In the genomic region with DNA sequence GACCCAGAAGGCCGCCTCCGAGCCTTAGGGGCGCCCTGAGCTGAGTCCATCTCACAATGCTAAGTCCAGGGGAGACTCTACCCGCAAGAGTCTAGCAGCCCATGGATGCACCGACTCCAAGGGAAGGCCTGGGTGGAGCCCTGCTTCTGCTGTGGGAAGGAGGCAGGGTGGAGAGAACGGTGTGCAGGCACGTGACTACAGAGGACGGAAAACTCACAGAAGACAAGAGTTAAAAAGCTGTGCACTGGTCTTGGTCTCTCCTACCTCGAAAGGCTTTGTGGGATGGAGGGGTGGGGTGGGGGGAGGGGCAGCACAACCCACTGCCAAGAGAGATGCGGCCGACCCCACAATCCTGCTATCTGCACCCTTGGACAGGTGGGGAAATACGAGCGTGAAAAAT, we compare ENCODE assay signal across 26 mouse cellular contexts. TPM values are rescaled to one million over a fixed set of nuclear protein-coding genes. Genes with fewer than 3 reads are reported as not detected.
A peak's percentile ranks its signal among the peaks of the same experiment; 100 is the strongest.
DNase-seq lines count a peak whose midpoint lies in the region; ATAC-seq lines count a peak whose summit lies in the region.
"Had no signal": no experiment of that assay in that cellular context is flagged by ENCODE, and none has a peak within 500 bp of the region (broad histone marks: within the 10 kb centered on the region; RNA-seq: fewer than 3 reads in every experiment).

No protein-coding gene starts in this region.

- WGBS in limb, embryonic 12.5 days: 94% methylated on average over 13 of the region's 13 CpGs
- WGBS in limb, embryonic 10.5 days: 94% methylated on average over 13 of the region's 13 CpGs

- peak; percentile 43; the same call in 1 of the 2 replicates for ATAC-seq in limb, embryonic 12.5 days (ENCODE audit: insufficient number of reproducible peaks, insufficient read depth, low FRiP score, low TSS enrichment, low read depth)
- ATAC-seq: activated CD4-positive, CD25-positive, alpha-beta regulatory T cell, adult 4 months; forebrain, embryonic 13.5 days; forebrain, embryonic 15.5 days; forebrain, postnatal 0 days; Patski had no signal

- H3K9me3 ChIP-seq in limb, embryonic 12.5 days: no peaks in the 10 kb centered on the region
- no peaks in the 10 kb centered on the region for H3K9me3 ChIP-seq in limb, embryonic 10.5 days (replicated peaks)
- H3K9me3 ChIP-seq: embryonic facial prominence, embryonic 13.5 days; embryonic facial prominence, embryonic 15.5 days; forebrain, embryonic 13.5 days; forebrain, embryonic 15.5 days; G1E had no signal

- no peak overlapping the region; the same call in 1 of the 2 replicates for H3K27ac ChIP-seq in limb, embryonic 12.5 days
- H3K27ac ChIP-seq in limb, embryonic 10.5 days: no peak overlapping the region
- H3K27ac ChIP-seq: embryonic facial prominence, embryonic 13.5 days; embryonic facial prominence, embryonic 15.5 days; forebrain, embryonic 13.5 days; forebrain, embryonic 15.5 days had no signal

- H3K9ac ChIP-seq in limb, embryonic 12.5 days (replicated peaks): no peak overlapping the region
- H3K9ac ChIP-seq: embryonic facial prominence, embryonic 13.5 days; embryonic facial prominence, embryonic 15.5 days; forebrain, embryonic 13.5 days; forebrain, embryonic 15.5 days; forebrain, postnatal 0 days had no signal

- no peak overlapping the region for H3K4me2 ChIP-seq in limb, embryonic 12.5 days
- H3K4me2 ChIP-seq: embryonic facial prominence, embryonic 13.5 days; embryonic facial prominence, embryonic 15.5 days; forebrain, embryonic 13.5 days; forebrain, embryonic 15.5 days had no signal

- no peak overlapping the region for H3K4me3 ChIP-seq in limb, embryonic 12.5 days (replicated peaks)
- H3K4me3 ChIP-seq in limb, embryonic 10.5 days: no peak overlapping the region
- H3K4me3 ChIP-seq: embryonic facial prominence, embryonic 13.5 days; embryonic facial prominence, embryonic 15.5 days; erythroblast, embryonic 14.5 days; forebrain, embryonic 13.5 days; forebrain, embryonic 15.5 days had no signal

- H3K27me3 ChIP-seq in limb, embryonic 12.5 days: no peaks in the 10 kb centered on the region
- H3K27me3 ChIP-seq in limb, embryonic 10.5 days (ENCODE audit: low read depth, poor library complexity, severe bottlenecking): no peaks in the 10 kb centered on the region
- H3K27me3 ChIP-seq: embryonic facial prominence, embryonic 13.5 days; embryonic facial prominence, embryonic 15.5 days; forebrain, embryonic 13.5 days; forebrain, embryonic 15.5 days; Patski had no signal

- peaks cover 47% of the 10 kb centered on the region for H3K36me3 ChIP-seq in limb, embryonic 12.5 days
- peaks cover 61% of the 10 kb centered on the region for H3K36me3 ChIP-seq in limb, embryonic 10.5 days

- no peaks in the 10 kb centered on the region for H3K4me1 ChIP-seq in limb, embryonic 12.5 days (replicated peaks)
- H3K4me1 ChIP-seq in limb, embryonic 10.5 days: peaks cover 5% of the 10 kb centered on the region
- H3K4me1 ChIP-seq: embryonic facial prominence, embryonic 13.5 days; forebrain, embryonic 13.5 days had no signal

- no peak for DNase-seq in limb, embryonic 10.5 days (ENCODE audit: low spot score)
- DNase-seq in ES-CJ7 (ENCODE audit: low read depth, low spot score): peak; percentile 58
- peak; percentile 52 for DNase-seq in R1 (ENCODE audit: low read depth, low spot score)
- no peak for DNase-seq in left cerebral cortex, adult 9 months (ENCODE audit: low spot score in 2 of 2)
- DNase-seq in gastrocnemius, postnatal 4 days (ENCODE audit: low spot score in 2 of 2): no peak
- DNase-seq in adipocyte (ENCODE audit: low spot score): no peak
- DNase-seq: adrenal gland, adult 2 months; adrenal gland, postnatal 10 days; adrenal gland, postnatal 25 days; cerebellum, adult 11 months; cerebellum, adult 18-20 months; cerebellum, adult 8-10 months; cerebellum, adult 9-11 months; cerebellum, postnatal 14 days; cerebellum, postnatal 36 days; embryo, embryonic 11 days; forebrain, postnatal 0 days had no signal

RNA-seq across cellular contexts. Expression of gene Slc25a19, which starts 16.2 kb away (rescaled TPM):
- polyA plus RNA-seq in limb, embryonic 12.5 days (2016; fragmentation: Nextera tagmentation; extraction: Ambion mirVana): 24.1 and 34.0 TPM in 2 replicates
- 27.2 and 27.8 TPM in 2 replicates for polyA plus RNA-seq in limb, embryonic 10.5 days (2016; fragmentation: Nextera tagmentation; extraction: Ambion mirVana)
- total RNA-seq in gastrocnemius, postnatal 4 days (2021): 10 to 100 TPM; 24.0 to 27.4 TPM

RNA-seq across cellular contexts. Expression of gene Mif4gd, which starts 31.5 kb away (rescaled TPM):
- polyA plus RNA-seq in limb, embryonic 12.5 days (2016; fragmentation: Nextera tagmentation; extraction: Ambion mirVana): 18.2 and 18.6 TPM in 2 replicates
- polyA plus RNA-seq in limb, embryonic 10.5 days (2016; fragmentation: Nextera tagmentation; extraction: Ambion mirVana): 16.2 and 18.2 TPM in 2 replicates
- total RNA-seq in gastrocnemius, postnatal 4 days (2021): 10 to 100 TPM; 29.7 to 31.9 TPM

RNA-seq across cellular contexts. Expression of gene Gga3, which starts 40.5 kb away (rescaled TPM):
- 20.3 and 21.7 TPM in 2 replicates for polyA plus RNA-seq in limb, embryonic 12.5 days (2016; fragmentation: Nextera tagmentation; extraction: Ambion mirVana)
- polyA plus RNA-seq in limb, embryonic 10.5 days (2016; fragmentation: Nextera tagmentation; extraction: Ambion mirVana): 30.8 and 34.9 TPM in 2 replicates
- total RNA-seq in gastrocnemius, postnatal 4 days (2021): 10 to 100 TPM; 15.9 to 21.8 TPM

RNA-seq across cellular contexts. Expression of gene Mrps7, which starts 40.6 kb away (rescaled TPM):
- polyA plus RNA-seq in limb, embryonic 12.5 days (2016; fragmentation: Nextera tagmentation; extraction: Ambion mirVana): 96.0 and 106 TPM in 2 replicates
- polyA plus RNA-seq in limb, embryonic 10.5 days (2016; fragmentation: Nextera tagmentation; extraction: Ambion mirVana): 108 and 120 TPM in 2 replicates
- 10 to 100 TPM; 70.9 to 73.2 TPM for total RNA-seq in gastrocnemius, postnatal 4 days (2021)

Comparison
In these comparisons a context has a peak if more than half of its experiments do, and no peak if none do; other contexts are left out.
1. DNase-seq: peak in ES-CJ7 (single experiment) and R1 (single experiment); none in limb, embryonic 10.5 days (single experiment), left cerebral cortex, adult 9 months (0 of 2), gastrocnemius, postnatal 4 days (0 of 2) and adipocyte (single experiment).